Mouse (Mus musculus): ENCODE measurements around the gene Rasgrp2.

- no peak for TF ChIP-seq CTCF (IDR thresholded peaks at IDR 0.05; ENCODE audit: borderline replicate concordance, extremely low read depth, insufficient read depth, insufficient read length)
- TF ChIP-seq POLR2A (IDR thresholded peaks at IDR 0.05; ENCODE audit: borderline replicate concordance, extremely low read depth, insufficient read depth, insufficient read length, poor library complexity, severe bottlenecking): no peak
Measured at GRCm38 (mm10) chr19:6443016-6443415, 43.9 kb downstream of the Rasgrp2 start.

Data from brain, embryonic 14.5 days (tissue).